Mouse (Mus musculus) neural tube, embryonic 12.5 days (tissue): ENCODE data around the gene Lama4. TPM values are rescaled to one million over a fixed set of nuclear protein-coding genes. Genes with fewer than 3 reads are reported as not detected.

Source experiments
- ATAC-seq: fragments of 200-750 bp; cut with Nextera tagmentation; 2 replicates; pipeline ENCODE4 v1.8.0; 2017; ENCODE audit warnings: low read depth, mild to moderate bottlenecking, moderate TSS enrichment, moderate library complexity; ENCODE audit not compliant: low FRiP score
- H3K27ac ChIP-seq: fragments of 300-500 bp; sonication (generic); 2 replicates; pipeline ENCODE4 v1.5.1; 2016
- H3K27me3 ChIP-seq: fragments of 300-500 bp; sonication (generic); replicated peaks from 2 replicates; pipeline ENCODE4 v1.6.1; 2016; ENCODE audit warnings: mild to moderate bottlenecking
- H3K36me3 ChIP-seq: fragments of 300-500 bp; sonication (generic); 2 replicates; pipeline ENCODE4 v1.6.1; 2016; ENCODE audit warnings: mild to moderate bottlenecking
- H3K4me1 ChIP-seq: fragments of 300-500 bp; sonication (generic); 2 replicates; pipeline ENCODE4 v1.6.1; 2016
- H3K4me2 ChIP-seq: fragments of 300-500 bp; sonication (generic); replicated peaks from 2 replicates; pipeline ENCODE4 v1.6.1; 2016; ENCODE audit warnings: mild to moderate bottlenecking
- H3K4me3 ChIP-seq: fragments of 300-500 bp; sonication (generic); 2 replicates; pipeline ENCODE4 v1.5.1; 2016
- H3K9ac ChIP-seq: fragments of 300-500 bp; sonication (generic); 2 replicates; pipeline ENCODE4 v1.6.1; 2016; ENCODE audit warnings: mild to moderate bottlenecking
- H3K9me3 ChIP-seq: fragments of 300-500 bp; sonication (generic); 2 replicates; pipeline ENCODE4 v1.6.1; 2016; ENCODE audit warnings: mild to moderate bottlenecking
- WGBS: fragments of 180-500 bp; shearing (Covaris S2); methylation state at CpG from one replicate; pipeline ENCODE4 v1.1.7; 2016; 5-methylcytosine and 5-hydroxymethylcytosine counted together
- polyA plus RNA-seq: library from polyadenylated mRNA; unstranded; fragments of >200 nt; fragmentation: Nextera tagmentation; extraction: Ambion mirVana; gene quantifications from 2 replicates; pipeline ENCODE4 v1.2.1, GENCODE M21; 2016

Gene Lama4
- 34.9 and 40.7 TPM in 2 replicates for polyA plus RNA-seq

DNA sequence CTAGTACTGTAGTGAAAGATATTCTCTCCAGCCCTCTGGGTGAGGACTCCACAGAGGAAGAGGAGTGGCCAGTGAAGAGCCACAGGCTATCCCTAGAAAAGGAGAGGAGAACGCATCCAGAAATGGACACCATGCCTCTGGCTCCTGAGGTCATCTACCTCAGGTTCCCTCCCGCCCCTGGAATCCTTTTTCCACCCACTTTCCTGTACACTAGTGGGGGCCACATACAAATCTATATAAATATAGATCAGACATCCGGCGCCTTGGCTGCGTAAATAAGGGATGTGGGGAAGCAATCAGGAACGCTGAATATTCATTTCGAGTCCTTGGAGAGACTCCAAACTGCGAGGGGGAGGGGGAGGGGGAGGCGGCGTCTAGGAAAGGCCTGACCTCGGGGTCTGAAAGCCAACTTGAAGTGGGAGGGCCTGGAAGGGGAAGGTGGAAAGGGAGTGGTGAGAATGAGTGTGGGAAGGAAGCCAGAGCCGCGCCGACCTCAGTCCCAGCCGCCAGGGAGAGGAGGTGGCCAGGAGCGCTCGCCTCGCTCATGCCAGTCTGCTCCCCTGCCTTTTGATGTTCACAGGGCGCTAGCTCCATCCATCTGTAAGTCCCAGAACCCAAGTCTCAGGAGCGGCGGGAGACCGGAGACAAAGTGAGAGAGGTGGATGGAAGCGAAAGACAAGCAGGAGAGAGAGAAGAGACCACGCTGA, at the start of gene Lama4:
Gene Lama4, plus strand, starts transcription at position 441 of the 707 bp plus-strand sequence.
- Histone ChIP-seq H3K36me3 (no peaks in the 10 kb centered on the region), H3K9ac (peak within 1 kb of the TSS; percentile 55), H3K27me3 (no peaks in the 10 kb centered on the region), H3K4me3 (peak within 1 kb of the TSS; percentile 38), H3K9me3 (no peaks in the 10 kb centered on the region), H3K4me1 (peaks cover 10% of the 10 kb centered on the region; the same call in 1 of the 2 replicates), H3K27ac (0 out of 2 replicates have a peak within 1 kb of the TSS, but pooled peaks have one; percentile 20), H3K4me2 (peak within 1 kb of the TSS; percentile 72)
- WGBS, result 6% methylated on average over 24 of the region's 24 CpGs
- peak; percentile 78 for ATAC-seq

DNA sequence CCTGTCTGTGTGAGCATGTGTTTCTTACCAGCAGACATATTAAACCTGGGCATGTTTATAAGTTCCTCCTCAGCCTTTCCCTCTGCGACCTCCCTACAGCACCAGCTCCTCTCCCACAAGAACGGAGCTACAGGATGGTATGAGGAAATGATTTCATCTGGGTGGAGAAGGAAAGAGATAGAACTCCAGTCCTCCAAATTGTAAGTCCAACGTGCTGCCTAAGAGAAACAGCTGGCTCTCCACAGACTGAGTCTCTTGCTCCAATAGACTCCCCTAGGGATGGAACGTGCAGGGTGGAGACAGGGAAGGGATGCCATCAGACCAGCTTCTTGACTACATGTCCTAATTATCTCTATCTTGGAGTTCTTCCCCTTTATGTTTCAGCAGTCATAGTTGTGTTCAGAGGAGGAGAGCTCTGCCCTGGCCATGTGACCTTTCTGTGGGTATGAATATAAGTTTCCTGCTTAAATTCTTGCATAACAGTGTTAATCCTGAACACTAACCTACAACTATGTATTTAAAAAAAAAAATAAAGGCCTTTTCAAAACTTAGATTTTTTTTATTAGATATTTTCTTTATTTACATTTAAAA, 49.2 kb upstream of the Lama4 start:
- no peak for ATAC-seq
- Histone ChIP-seq H3K27ac (no peak overlapping the region), H3K9me3 (no peaks in the 10 kb centered on the region), H3K27me3 (no peaks in the 10 kb centered on the region), H3K9ac (no peak overlapping the region), H3K4me2 (no peak overlapping the region), H3K36me3 (no peaks in the 10 kb centered on the region), H3K4me3 (no peak overlapping the region), H3K4me1 (no peaks in the 10 kb centered on the region)
- 82% methylated on average over 4 of the region's 4 CpGs for WGBS

DNA sequence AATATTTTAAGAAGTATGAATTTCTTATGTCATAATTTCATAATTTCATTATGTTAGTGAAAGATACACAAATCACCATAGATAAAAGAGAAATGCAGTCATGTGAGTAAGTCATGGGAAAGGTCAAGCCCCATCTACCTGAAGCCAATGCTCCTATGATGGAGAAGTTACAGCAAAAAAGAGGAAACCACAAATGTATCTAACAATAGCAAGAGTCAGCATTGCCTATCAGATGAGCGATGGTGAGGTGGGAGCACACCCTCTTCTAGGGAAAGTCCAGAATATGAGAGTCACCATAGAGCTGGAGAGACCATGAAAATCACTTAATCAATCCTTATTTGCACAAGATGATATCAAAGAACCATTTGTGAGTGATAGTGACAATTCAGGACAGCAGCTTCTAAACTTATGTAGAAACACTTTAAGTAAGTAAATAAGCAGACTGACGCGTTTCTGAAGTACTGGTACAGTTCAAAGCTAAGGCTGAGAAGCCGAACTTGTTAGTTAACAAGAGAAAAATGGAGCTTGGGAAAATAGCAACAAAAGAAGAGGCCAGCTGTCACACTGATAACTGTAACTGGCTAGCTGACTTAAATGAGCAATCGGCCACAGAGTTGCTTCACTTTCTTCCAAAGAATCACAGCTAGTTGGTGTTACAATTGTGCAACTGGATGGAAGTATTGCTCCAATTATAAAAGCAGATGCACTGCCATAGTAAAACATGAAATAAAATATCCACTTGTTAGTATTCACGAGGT, 36.2 kb upstream of the Lama4 start:
- WGBS, result 89% methylated on average over 6 of the region's 6 CpGs

DNA sequence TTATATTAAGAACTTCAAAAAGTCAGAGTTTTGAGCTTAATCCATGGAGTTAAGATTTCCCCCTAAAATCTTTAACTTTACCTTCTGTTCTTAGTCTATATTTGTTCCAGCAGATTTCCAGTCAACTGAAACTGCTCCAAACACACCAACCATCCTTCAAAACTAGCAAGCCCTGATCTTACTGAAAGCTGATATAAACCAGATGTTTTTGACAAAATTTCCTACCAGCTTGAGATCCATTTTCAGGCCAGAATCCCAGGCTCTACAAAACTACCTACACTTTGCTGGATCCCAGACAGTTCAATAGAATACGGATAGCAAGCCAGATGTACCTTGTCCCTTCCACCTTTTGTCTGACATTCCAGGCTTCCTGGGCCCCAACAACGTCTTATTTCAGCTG, 20.6 kb upstream of the Lama4 start:
- Histone ChIP-seq H3K27ac (no peak overlapping the region), H3K36me3 (no peaks in the 10 kb centered on the region), H3K9ac (no peak overlapping the region), H3K4me1 (no peaks in the 10 kb centered on the region), H3K27me3 (no peaks in the 10 kb centered on the region), H3K4me2 (no peak overlapping the region), H3K4me3 (no peak overlapping the region), H3K9me3 (no peaks in the 10 kb centered on the region)
- no peak for ATAC-seq
- 82% methylated on average over 2 of the region's 2 CpGs for WGBS

More for the DNA sequence above, 36.2 kb upstream of the Lama4 start:
- H3K27ac ChIP-seq, result no peak overlapping the region
- ATAC-seq, result no peak
- no peaks in the 10 kb centered on the region for H3K36me3 ChIP-seq
- no peak overlapping the region for H3K4me3 ChIP-seq
- H3K4me1 ChIP-seq, result no peaks in the 10 kb centered on the region
- H3K9me3 ChIP-seq, result peaks cover 5% of the 10 kb centered on the region; the same call in 1 of the 2 replicates
- H3K4me2 ChIP-seq, result no peak overlapping the region
- H3K27me3 ChIP-seq, result no peaks in the 10 kb centered on the region
- no peak overlapping the region for H3K9ac ChIP-seq

DNA sequence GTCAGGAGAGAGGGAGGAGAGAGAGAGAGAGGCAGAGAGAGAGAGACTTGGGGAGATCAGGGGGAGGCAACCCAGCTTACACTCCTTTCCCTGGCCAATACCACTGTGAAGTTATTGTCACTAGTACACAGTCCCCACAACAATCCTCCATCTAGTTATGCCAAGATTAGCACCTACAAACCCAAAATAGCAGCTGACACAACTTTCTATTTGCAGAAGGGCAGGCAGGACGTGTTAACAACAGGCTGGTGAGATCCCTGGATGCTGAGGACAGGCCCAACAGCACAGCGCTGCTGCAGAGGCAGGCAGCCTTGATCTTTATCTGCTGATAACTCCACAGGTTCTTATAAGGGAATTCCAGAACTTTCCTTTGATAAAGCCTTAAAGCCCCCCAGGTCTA, 3.4 kb upstream of the Lama4 start:
- H3K9me3 ChIP-seq, result no peaks in the 10 kb centered on the region
- H3K4me1 ChIP-seq, result peaks cover 10% of the 10 kb centered on the region; the same call in 1 of the 2 replicates
- no peaks in the 10 kb centered on the region for H3K27me3 ChIP-seq
- no peak overlapping the region for H3K4me2 ChIP-seq
- H3K4me3 ChIP-seq, result no peak overlapping the region
- H3K36me3 ChIP-seq, result no peaks in the 10 kb centered on the region
- H3K27ac ChIP-seq, result no peak overlapping the region
- ATAC-seq, result no peak
- 54% methylated on average over 2 of the region's 2 CpGs for WGBS
- H3K9ac ChIP-seq, result no peak overlapping the region

DNA sequence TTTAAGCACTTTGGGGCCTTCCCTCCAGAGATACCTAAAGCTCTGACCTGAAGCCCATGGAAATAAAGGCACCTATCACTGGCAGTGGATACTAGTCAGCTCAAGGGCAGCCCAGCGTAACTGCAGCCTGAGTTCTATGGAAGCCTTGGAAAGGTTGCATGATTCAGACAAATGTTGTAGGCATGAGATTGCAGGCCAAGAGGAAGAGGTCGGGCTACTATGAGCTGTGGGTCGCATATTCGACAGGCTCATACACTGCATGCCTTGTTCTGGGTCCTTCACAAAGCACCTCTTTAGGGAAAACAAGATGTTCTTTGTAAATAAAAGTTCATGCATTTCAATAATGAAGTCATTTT, 618 bp upstream of the Lama4 start:
- no peak overlapping the region for H3K4me3 ChIP-seq
- 79% methylated on average over 4 of the region's 4 CpGs for WGBS
- no peaks in the 10 kb centered on the region for H3K27me3 ChIP-seq
- no peak overlapping the region for H3K4me2 ChIP-seq
- H3K9ac ChIP-seq, result no peak overlapping the region
- H3K9me3 ChIP-seq, result no peaks in the 10 kb centered on the region
- ATAC-seq, result no peak
- no peak overlapping the region for H3K27ac ChIP-seq
- H3K4me1 ChIP-seq, result peaks cover 10% of the 10 kb centered on the region; the same call in 1 of the 2 replicates
- no peaks in the 10 kb centered on the region for H3K36me3 ChIP-seq

DNA sequence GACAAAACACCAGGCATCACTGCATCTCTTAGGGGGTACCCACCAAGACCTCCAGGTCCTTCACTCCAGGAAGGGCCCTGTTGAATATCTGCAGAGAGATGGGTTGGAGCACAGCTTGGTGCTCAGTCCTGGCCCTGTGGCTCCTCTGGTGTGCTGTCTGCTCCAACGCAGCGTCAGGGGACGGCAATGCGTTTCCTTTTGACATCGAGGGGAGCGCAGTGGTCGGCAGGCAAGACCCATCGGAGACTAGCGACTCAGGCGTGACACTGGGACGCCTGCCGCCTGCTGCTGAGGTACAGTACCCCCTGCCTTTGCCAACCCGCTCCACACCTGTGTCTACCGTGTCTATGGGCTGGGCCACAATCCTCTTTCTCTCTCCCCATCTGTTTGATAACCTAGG, 542 bp downstream of the Lama4 start:
- Histone ChIP-seq H3K9me3 (no peaks in the 10 kb centered on the region), H3K4me1 (peaks cover 10% of the 10 kb centered on the region; the same call in 1 of the 2 replicates), H3K4me2 (peak overlapping the region; percentile 72)

DNA sequence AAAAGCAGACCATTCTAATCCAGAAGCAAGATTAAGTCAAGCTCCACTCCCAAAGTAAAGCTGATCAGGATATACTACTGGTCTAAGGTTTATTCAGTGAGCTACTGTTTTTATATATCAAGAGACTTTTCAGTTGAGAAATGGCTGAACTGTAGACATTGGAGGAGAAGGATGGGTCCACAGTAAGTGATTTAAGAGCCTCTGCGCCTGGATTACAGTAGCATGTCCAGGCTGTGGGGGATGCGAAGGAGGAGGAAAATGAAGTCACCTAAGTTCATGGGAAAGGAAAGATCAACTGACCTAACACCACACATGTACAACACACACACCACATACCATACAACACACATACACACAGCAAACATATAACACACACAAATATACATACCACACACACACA, 1.3 kb downstream of the Lama4 start:
- H3K9ac ChIP-seq, result no peak overlapping the region
- WGBS, result 70% methylated on average over 2 of the region's 2 CpGs
- peak overlapping the region; percentile 38 for H3K4me3 ChIP-seq
- no peak for ATAC-seq
- peak overlapping the region; percentile 72 for H3K4me2 ChIP-seq
- no peaks in the 10 kb centered on the region for H3K27me3 ChIP-seq
- no peaks in the 10 kb centered on the region for H3K36me3 ChIP-seq
- H3K9me3 ChIP-seq, result no peaks in the 10 kb centered on the region
- H3K4me1 ChIP-seq, result peaks cover 10% of the 10 kb centered on the region; the same call in 1 of the 2 replicates
- no peak overlapping the region for H3K27ac ChIP-seq

More for the DNA sequence above, 542 bp downstream of the Lama4 start:
- 5% methylated on average over 14 of the region's 14 CpGs for WGBS
- H3K36me3 ChIP-seq, result no peaks in the 10 kb centered on the region
- peak overlapping the region; percentile 55 for H3K9ac ChIP-seq
- ATAC-seq, result peak; percentile 45
- 0 out of 2 replicates have a peak overlapping the region, but pooled peaks have one; percentile 20 for H3K27ac ChIP-seq
- peak overlapping the region; percentile 38 for H3K4me3 ChIP-seq
- H3K27me3 ChIP-seq, result no peaks in the 10 kb centered on the region

DNA sequence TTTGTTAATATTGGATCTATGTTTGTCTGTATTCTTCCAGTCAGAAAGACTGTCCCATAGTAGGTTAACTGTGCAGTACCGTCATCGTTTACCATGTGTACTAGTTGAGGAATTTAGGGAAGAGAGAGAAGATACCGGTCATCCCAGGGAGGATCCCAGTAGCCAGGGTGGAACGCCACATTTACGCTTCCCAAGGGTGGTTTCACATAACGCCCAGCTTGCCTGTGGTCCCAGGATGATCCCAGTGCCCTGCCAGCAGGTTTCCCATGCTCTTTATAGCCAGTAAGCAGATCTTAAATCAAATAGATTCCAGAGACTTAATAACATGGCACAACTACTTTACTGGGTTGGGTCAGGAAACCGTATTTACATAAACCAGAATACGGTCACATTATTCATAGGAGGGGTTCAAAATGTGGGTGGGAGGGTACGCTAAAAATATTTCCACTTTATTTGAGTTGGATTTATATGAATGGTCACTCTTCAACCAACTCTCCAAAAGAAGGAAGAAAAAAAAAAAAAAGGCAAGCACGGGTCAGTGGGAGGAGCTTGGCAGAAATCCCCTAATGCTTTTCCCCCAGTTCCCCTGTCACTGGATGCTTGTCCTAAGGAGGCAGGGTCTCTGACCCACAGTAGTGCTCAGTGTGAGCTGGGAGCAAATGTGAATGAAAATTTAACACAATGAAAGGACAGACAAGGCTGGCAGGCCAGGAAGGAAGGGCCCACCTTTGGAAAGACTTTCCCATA, 3.2 kb downstream of the Lama4 start:
- H3K4me1 ChIP-seq, result peaks cover 10% of the 10 kb centered on the region; the same call in 1 of the 2 replicates
- no peaks in the 10 kb centered on the region for H3K36me3 ChIP-seq
- H3K27ac ChIP-seq, result no peak overlapping the region
- no peaks in the 10 kb centered on the region for H3K9me3 ChIP-seq
- H3K9ac ChIP-seq, result no peak overlapping the region
- 77% methylated on average over 10 of the region's 10 CpGs for WGBS
- no peaks in the 10 kb centered on the region for H3K27me3 ChIP-seq
- ATAC-seq, result no peak
- no peak overlapping the region for H3K4me3 ChIP-seq
- peak overlapping the region; percentile 38; the same call in 1 of the 2 replicates for H3K4me2 ChIP-seq

DNA sequence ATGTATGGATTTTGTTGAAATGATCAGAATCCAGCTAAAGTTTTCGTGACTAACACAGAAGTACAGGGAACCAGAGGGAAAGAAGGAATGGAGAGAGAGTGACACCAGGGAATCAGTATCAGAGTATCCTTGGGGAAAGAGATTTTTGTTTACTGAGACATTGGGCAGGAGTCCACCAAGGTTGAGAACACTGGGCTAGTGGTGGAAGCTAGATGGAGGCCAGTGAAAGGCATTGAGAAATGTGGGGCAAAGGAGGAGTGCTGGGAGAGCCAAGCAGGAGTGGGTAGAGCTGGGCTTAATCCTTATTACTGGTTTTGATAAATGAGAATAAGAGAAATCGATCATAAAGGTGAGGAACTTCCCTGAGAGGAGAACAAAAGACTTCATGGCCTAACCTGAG, 4.2 kb downstream of the Lama4 start:
- WGBS, result 93% methylated on average over 2 of the region's 2 CpGs
- no peak for ATAC-seq
- H3K4me3 ChIP-seq, result no peak overlapping the region

DNA sequence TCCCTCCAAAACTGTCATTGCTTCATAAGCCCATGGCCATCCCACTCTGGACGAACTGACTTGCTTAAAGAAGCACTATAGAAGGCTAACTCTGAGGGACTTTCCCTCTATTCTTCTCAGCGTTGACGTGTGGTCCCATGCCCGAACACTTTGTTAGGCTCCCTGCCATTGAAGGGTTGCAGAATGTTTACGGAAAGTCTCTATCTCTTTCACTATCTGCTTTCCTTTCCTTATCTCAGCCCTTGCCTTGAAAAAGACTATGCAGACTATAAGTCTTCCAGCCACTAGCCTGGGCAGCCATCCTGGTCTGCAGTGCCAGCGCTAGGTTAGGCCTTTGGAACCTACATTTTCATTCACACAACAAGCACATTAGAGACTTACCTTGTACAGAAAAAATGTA, 4.7 kb downstream of the Lama4 start:
- H3K4me2 ChIP-seq, result no peak overlapping the region
- no peak for ATAC-seq
- H3K4me1 ChIP-seq, result peaks cover 10% of the 10 kb centered on the region; the same call in 1 of the 2 replicates
- H3K9me3 ChIP-seq, result no peaks in the 10 kb centered on the region
- H3K27ac ChIP-seq, result no peak overlapping the region
- WGBS, result 92% methylated on average over 6 of the region's 6 CpGs
- no peak overlapping the region for H3K9ac ChIP-seq
- H3K36me3 ChIP-seq, result no peaks in the 10 kb centered on the region
- no peak overlapping the region for H3K4me3 ChIP-seq
- no peaks in the 10 kb centered on the region for H3K27me3 ChIP-seq

More for the DNA sequence above, 4.2 kb downstream of the Lama4 start:
- H3K4me1 ChIP-seq, result peaks cover 10% of the 10 kb centered on the region; the same call in 1 of the 2 replicates
- H3K27me3 ChIP-seq, result no peaks in the 10 kb centered on the region
- H3K36me3 ChIP-seq, result no peaks in the 10 kb centered on the region
- 0 out of 2 replicates have a peak overlapping the region, but pooled peaks have one; percentile 10 for H3K4me2 ChIP-seq
- no peaks in the 10 kb centered on the region for H3K9me3 ChIP-seq
- H3K27ac ChIP-seq, result no peak overlapping the region
- H3K9ac ChIP-seq, result no peak overlapping the region
